Mouse (Mus musculus): ENCODE measurements around the gene Fbxo6. TPM values are rescaled to one million over a fixed set of nuclear protein-coding genes. Genes with fewer than 3 reads are reported as not detected.

The Fbxo6 gene
- total RNA-seq, 2 experiments from 2014 or later, result 21.3 to 22.8 TPM

Small RNA genes lying within 50 kb of the gene (microRNA-seq; reads per million reads assigned to microRNA genes)
- gene Mir7022, result 0 to 0.32 reads per million in 2 experiments

Other genes starting within 250 kb of the Fbxo6 start
- gene Mfn2, start 247.4 kb downstream of the Fbxo6 start, total RNA-seq (2021), result 100 to 1,000 TPM; 254 to 282 TPM
- 10 to 100 TPM; 50.6 to 55.3 TPM for gene Plod1, start 215.4 kb downstream of the Fbxo6 start, total RNA-seq (2021)
- gene 2510039O18Rik, start 211.2 kb downstream of the Fbxo6 start, total RNA-seq (2021), result 10 to 100 TPM; 25.7 to 28.2 TPM
- gene Nppb, start 166.4 kb downstream of the Fbxo6 start, total RNA-seq (2021), result not detected
- not detected for gene Nppa, start 151.4 kb downstream of the Fbxo6 start, total RNA-seq (2021)
- gene Clcn6, start 113.3 kb downstream of the Fbxo6 start, total RNA-seq (2021), result 1 to 10 TPM; 7.1 to 8.5 TPM
- gene Mthfr, start 113.1 kb downstream of the Fbxo6 start, total RNA-seq (2021), result 10 to 100 TPM; 20.0 to 23.4 TPM
- gene Agtrap, start 64.1 kb downstream of the Fbxo6 start, total RNA-seq (2021), result 10 to 100 TPM; 14.9 to 15.5 TPM
- 10 to 100 TPM; 11.9 to 14.3 TPM for gene Mad2l2, start 21.8 kb downstream of the Fbxo6 start, total RNA-seq (2021)
- gene Draxin, start 21.4 kb downstream of the Fbxo6 start, total RNA-seq (2021), result under 1 TPM; 0.16 to 0.23 TPM
- 1 to 10 TPM in 1 of 2 experiments, under 1 TPM in 1; 0.75 to 1.6 TPM for gene Fbxo44, start 8.3 kb upstream of the Fbxo6 start, total RNA-seq (2021)
- under 1 TPM in 1 of 2 experiments, not detected in 1; 0.31 TPM for gene Fbxo2, start 8.5 kb upstream of the Fbxo6 start, total RNA-seq (2021)
- under 1 TPM; 0.07 to 0.29 TPM for gene Disp3, start 135.8 kb upstream of the Fbxo6 start, total RNA-seq (2021)